Mouse (Mus musculus) forebrain, postnatal 0 days (tissue): ENCODE data around the gene Cd200r4. TPM values are rescaled to one million over a fixed set of nuclear protein-coding genes. Genes with fewer than 3 reads are reported as not detected.

Source experiments
- ATAC-seq: fragments of 200-750 bp; cut with Nextera tagmentation; 2 replicates; pipeline ENCODE4 v1.8.0; 2017; ENCODE audit warnings: mild to moderate bottlenecking, moderate library complexity
- DNase-seq: peaks from one replicate; pipeline ENCODE4 v3.0.0-alpha.2; 2015
- H3K27ac ChIP-seq: fragments of 300-500 bp; sonication (generic); 2 replicates; pipeline ENCODE4 v1.5.1; 2014; ENCODE audit warnings: low read depth, mild to moderate bottlenecking, antibody characterized with exemption, low read length, moderate library complexity, mixed read lengths
- H3K27me3 ChIP-seq: fragments of 300-500 bp; sonication (generic); 2 replicates; pipeline ENCODE4 v1.6.1; 2014; ENCODE audit warnings: mild to moderate bottlenecking, low read length, mixed read lengths; ENCODE audit not compliant: insufficient read depth
- H3K36me3 ChIP-seq: fragments of 300-500 bp; sonication (generic); 2 replicates; pipeline ENCODE4 v1.6.1; 2014; ENCODE audit warnings: mild to moderate bottlenecking, moderate library complexity; ENCODE audit not compliant: insufficient read depth
- H3K4me1 ChIP-seq: fragments of 300-500 bp; sonication (generic); 2 replicates; pipeline ENCODE4 v1.6.1; 2014; ENCODE audit warnings: antibody characterized with exemption; ENCODE audit not compliant: insufficient read depth
- H3K4me2 ChIP-seq: fragments of 300-500 bp; sonication (generic); 2 replicates; pipeline ENCODE4 v1.6.1; 2014; ENCODE audit warnings: low read depth, mild to moderate bottlenecking, moderate library complexity
- H3K4me3 ChIP-seq: fragments of 300-500 bp; sonication (generic); 2 replicates; pipeline ENCODE4 v1.5.1; 2014; ENCODE audit warnings: low read depth, low read length, mixed read lengths
- H3K9ac ChIP-seq: fragments of 300-500 bp; sonication (generic); 2 replicates; pipeline ENCODE4 v1.6.1; 2014; ENCODE audit warnings: mild to moderate bottlenecking
- H3K9me3 ChIP-seq: fragments of 300-500 bp; sonication (generic); 2 replicates; pipeline ENCODE4 v1.6.1; 2016; ENCODE audit warnings: low read length
- CTCF ChIP-seq: sonication (generic); IDR thresholded peaks from 2 replicates; pipeline ENCODE4 v1.5.1; 2016; ENCODE audit warnings: antibody characterized with exemption, control low read depth, low read depth
- WGBS: fragments of 180-500 bp; shearing (Covaris S2); extraction: QIAGEN DNeasy Blood & Tissue Kit; methylation state at CpG from one replicate; pipeline ENCODE4 v1.1.7; 2014; 5-methylcytosine and 5-hydroxymethylcytosine counted together
- polyA plus RNA-seq: library from polyadenylated mRNA; unstranded; fragments of >200 nt; fragmentation: Nextera tagmentation; extraction: Ambion mirVana; gene quantifications from 2 replicates; pipeline ENCODE4 v1.2.1, GENCODE M21; 2015
- total RNA-seq: library from RNA; depleted of rRNA; stranded (reverse); fragments of >200 nt; gene quantifications from 2 replicates; pipeline ENCODE4 v1.2.3, GENCODE M21; 2014

Cd200r4 gene
- total and polyA plus RNA-seq, 2 experiments from 2014 or later: 0.22 TPM; not detected in 1

GRCm38 (mm10) chr16:44773673-44774072, 37.9 kb upstream of the Cd200r4 start:
- Histone ChIP-seq H3K9ac (no peak overlapping the region), H3K36me3 (no peaks in the 10 kb centered on the region), H3K9me3 (no peaks in the 10 kb centered on the region), H3K4me3 (no peak overlapping the region), H3K27me3 (no peaks in the 10 kb centered on the region), H3K4me1 (no peaks in the 10 kb centered on the region), H3K27ac (no peak overlapping the region), H3K4me2 (no peak overlapping the region)
- DNase-seq (no peak), ATAC-seq (no peak)
- 91% methylated on average over 3 of the region's 3 CpGs for WGBS
- no peak for TF ChIP-seq CTCF

- no peaks in the 10 kb centered on the region for H3K9me3 ChIP-seq
Observed at GRCm38 (mm10) chr16:44774201-44774600, 37.3 kb upstream of the Cd200r4 start.

GRCm38 (mm10) chr16:44778538-44779147, 32.9 kb upstream of the Cd200r4 start:
- no peaks in the 10 kb centered on the region for H3K9me3 ChIP-seq
- H3K27ac ChIP-seq: no peak overlapping the region
- 83% methylated on average over 17 of the region's 17 CpGs for WGBS
- ATAC-seq: no peak
- H3K27me3 ChIP-seq: no peaks in the 10 kb centered on the region
- no peak overlapping the region for H3K4me3 ChIP-seq
- DNase-seq: no peak
- no peak overlapping the region for H3K9ac ChIP-seq
- no peak for TF ChIP-seq CTCF
- no peaks in the 10 kb centered on the region for H3K4me1 ChIP-seq
- H3K36me3 ChIP-seq: no peaks in the 10 kb centered on the region
- H3K4me2 ChIP-seq: no peak overlapping the region

More at GRCm38 (mm10) chr16:44774201-44774600, 37.3 kb upstream of the Cd200r4 start:
- no peak overlapping the region for H3K27ac ChIP-seq
- H3K4me2 ChIP-seq: no peak overlapping the region
- no peak for ATAC-seq
- H3K9ac ChIP-seq: no peak overlapping the region
- no peaks in the 10 kb centered on the region for H3K27me3 ChIP-seq
- no peaks in the 10 kb centered on the region for H3K4me1 ChIP-seq
- WGBS: 89% methylated on average over 6 of the region's 6 CpGs
- H3K36me3 ChIP-seq: no peaks in the 10 kb centered on the region
- TF ChIP-seq CTCF: no peak
- no peak for DNase-seq
- no peak overlapping the region for H3K4me3 ChIP-seq

- ATAC-seq: no peak
- no peaks in the 10 kb centered on the region for H3K4me1 ChIP-seq
- 92% methylated on average over 5 of the region's 5 CpGs for WGBS
- no peak overlapping the region for H3K9ac ChIP-seq
- no peak overlapping the region for H3K27ac ChIP-seq
- TF ChIP-seq CTCF: no peak
- DNase-seq: no peak
- no peak overlapping the region for H3K4me3 ChIP-seq
- no peak overlapping the region for H3K4me2 ChIP-seq
- H3K9me3 ChIP-seq: no peaks in the 10 kb centered on the region
- no peaks in the 10 kb centered on the region for H3K27me3 ChIP-seq
- H3K36me3 ChIP-seq: no peaks in the 10 kb centered on the region
Observed at GRCm38 (mm10) chr16:44779494-44779893, 32.0 kb upstream of the Cd200r4 start.

- Histone ChIP-seq H3K27me3 (no peaks in the 10 kb centered on the region), H3K9ac (no peak overlapping the region), H3K4me1 (no peaks in the 10 kb centered on the region), H3K27ac (no peak overlapping the region), H3K4me3 (no peak overlapping the region), H3K4me2 (no peak overlapping the region), H3K9me3 (no peaks in the 10 kb centered on the region), H3K36me3 (no peaks in the 10 kb centered on the region)
- ATAC-seq (no peak), DNase-seq (no peak)
- no peak for TF ChIP-seq CTCF
- 67% methylated on average over 4 of the region's 4 CpGs for WGBS
Observed at GRCm38 (mm10) chr16:44780751-44781150, 30.8 kb upstream of the Cd200r4 start.

- H3K27me3 ChIP-seq: no peaks in the 10 kb centered on the region
Observed at GRCm38 (mm10) chr16:44786934-44787333, 24.6 kb upstream of the Cd200r4 start.

GRCm38 (mm10) chr16:44794416-44794815, 17.1 kb upstream of the Cd200r4 start:
- Histone ChIP-seq H3K27ac (no peak overlapping the region), H3K36me3 (no peaks in the 10 kb centered on the region), H3K4me3 (no peak overlapping the region), H3K9me3 (no peaks in the 10 kb centered on the region), H3K9ac (no peak overlapping the region), H3K4me1 (no peaks in the 10 kb centered on the region), H3K27me3 (no peaks in the 10 kb centered on the region), H3K4me2 (no peak overlapping the region)
- no peak for TF ChIP-seq CTCF
- ATAC-seq (no peak), DNase-seq (no peak)

More at GRCm38 (mm10) chr16:44786934-44787333, 24.6 kb upstream of the Cd200r4 start:
- H3K9me3 ChIP-seq: no peaks in the 10 kb centered on the region
- no peak overlapping the region for H3K9ac ChIP-seq
- DNase-seq (no peak), ATAC-seq (no peak)
- H3K36me3 ChIP-seq: no peaks in the 10 kb centered on the region
- no peaks in the 10 kb centered on the region for H3K4me1 ChIP-seq
- H3K27ac ChIP-seq: no peak overlapping the region
- WGBS: 92% methylated on average over 1 of the region's 1 CpGs
- no peak overlapping the region for H3K4me2 ChIP-seq
- H3K4me3 ChIP-seq: no peak overlapping the region
- no peak for TF ChIP-seq CTCF
